Mouse (Mus musculus) erythroblast, adult 5-6 weeks (primary cell): ENCODE data around the gene Capn7. TPM values are rescaled to one million over a fixed set of nuclear protein-coding genes. Genes with fewer than 3 reads are reported as not detected.

Experiments used
- ATAC-seq: replicated peaks from 2 replicates; pipeline ENCODE4 v1.8.0; 2016; ENCODE audit warnings: moderate number of reproducible peaks, mild to moderate bottlenecking, moderate TSS enrichment, inconsistent platforms; ENCODE audit not compliant: poor library complexity, low FRiP score, severe bottlenecking
- total RNA-seq, 2 experiments: library from RNA; stranded (forward) in 1 of 2; stranded (reverse) in 1 of 2; fragments of 150-400 nt in 1 of 2; fragments of 200-764, 138-1000 nt in 1 of 2; gene quantifications; 2 replicates each; pipeline versions ENCODE4 v1.2.3 to v1.2.4; 2015 to 2017; ENCODE audit warnings: low replicate concordance in 2 of 2

Capn7 gene
- total RNA-seq (2015; ENCODE audit: low replicate concordance) (10.0 and 17.3 TPM in 2 replicates), total RNA-seq (2017; ENCODE audit: low replicate concordance) (13.0 and 17.7 TPM in 2 replicates)

DNA sequence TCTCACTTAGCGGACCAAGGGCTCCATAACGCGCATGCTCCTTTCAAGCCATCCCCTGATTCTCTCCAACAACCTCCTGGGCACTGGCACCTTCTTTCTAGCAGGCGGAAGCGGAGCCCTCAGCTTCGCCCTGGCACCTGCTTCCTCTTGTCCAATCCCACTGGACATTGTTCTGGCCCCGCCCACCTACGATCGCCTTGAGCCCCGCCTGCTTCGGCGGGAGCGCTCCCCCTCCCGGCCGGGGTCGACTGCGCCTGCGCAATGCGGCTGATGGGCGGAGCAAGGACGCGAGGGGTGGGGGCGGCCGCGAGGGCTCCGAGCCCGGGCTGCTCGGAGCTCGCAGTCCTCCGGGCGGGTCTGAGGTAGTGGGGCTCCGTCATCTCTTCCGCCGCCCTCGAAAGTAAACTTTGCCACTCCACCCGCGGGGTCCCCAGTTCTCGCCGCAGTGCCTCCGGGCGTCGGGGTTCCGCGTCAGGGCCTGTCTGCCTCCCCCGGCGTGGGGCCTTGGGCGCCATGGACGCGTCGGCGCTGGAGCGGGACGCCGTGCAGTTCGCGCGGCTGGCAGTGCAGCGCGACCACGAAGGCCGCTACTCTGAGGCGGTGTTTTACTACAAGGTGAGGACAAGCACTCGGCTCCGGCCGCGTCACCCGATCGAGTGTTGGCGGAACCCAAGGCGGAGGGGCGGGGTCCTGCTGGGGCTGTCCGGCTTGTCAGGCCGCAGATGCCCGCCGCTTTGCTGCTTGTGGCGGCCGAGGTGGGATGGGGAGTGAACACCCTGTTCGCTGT, at the start of gene Capn7:
Gene Capn7 (plus strand): TSS at position 270 of the 787 bp plus-strand sequence.
- peak; percentile 98 for ATAC-seq

DNA sequence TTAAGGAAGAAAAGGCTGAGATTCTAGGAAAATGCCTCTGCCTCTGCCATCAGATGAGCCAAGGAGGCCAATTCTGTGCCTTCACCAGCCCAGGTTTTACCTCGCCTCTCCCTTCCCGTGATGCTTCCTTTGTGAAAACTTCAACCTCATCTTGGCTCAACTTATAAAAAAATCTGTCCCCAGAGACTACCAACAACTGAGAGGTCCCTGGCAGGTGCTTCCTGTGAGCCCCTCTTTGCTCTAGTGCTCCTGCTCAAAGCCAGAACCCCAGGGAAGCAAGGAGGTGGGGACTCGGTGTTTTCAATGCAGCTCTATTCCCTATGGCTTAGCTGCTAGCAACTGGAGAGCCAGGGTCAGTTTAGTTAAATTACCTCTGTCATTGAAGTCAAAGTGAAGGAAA, 23.2 kb upstream of the Capn7 start:
- no peak for ATAC-seq

DNA sequence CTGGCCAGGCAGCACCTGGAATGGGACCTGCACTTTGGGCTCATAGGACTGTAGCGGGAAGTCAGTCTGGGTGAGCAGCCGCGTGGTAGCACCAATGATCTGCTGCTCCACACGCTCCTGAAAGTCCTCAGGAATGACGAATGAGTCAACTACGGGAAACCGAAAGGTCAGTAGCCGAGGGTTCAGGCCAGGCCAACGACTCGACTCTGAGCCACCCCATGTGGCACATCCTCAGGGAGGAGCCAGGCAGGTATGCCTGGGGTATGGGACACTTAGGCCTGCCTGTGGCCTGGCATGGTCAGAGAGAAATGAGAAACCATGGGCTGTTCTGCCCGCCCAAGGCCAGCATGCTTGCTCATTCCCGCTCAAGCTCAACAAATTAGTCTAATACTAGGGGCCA, 19.8 kb upstream of the Capn7 start:
- ATAC-seq, result no peak

DNA sequence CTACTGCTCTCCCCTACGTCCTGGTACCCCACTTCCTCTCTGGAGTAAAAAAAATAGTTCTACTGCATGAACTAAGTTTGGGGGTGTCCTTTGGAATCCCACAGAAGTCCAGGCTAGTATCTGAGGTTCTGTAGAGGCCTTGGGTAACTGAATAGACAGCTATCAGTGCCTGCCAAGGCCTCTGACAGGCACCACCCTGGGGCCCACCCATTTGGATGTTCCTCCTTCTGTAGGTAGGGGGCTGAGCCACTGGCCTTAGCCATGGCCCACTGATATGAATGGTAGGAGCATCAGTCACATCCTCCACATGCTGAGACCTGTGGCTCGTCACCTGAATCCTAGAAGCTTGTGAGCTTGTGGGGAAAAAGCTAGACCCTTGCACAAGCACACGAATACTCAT, 18.7 kb upstream of the Capn7 start:
- ATAC-seq, result no peak

DNA sequence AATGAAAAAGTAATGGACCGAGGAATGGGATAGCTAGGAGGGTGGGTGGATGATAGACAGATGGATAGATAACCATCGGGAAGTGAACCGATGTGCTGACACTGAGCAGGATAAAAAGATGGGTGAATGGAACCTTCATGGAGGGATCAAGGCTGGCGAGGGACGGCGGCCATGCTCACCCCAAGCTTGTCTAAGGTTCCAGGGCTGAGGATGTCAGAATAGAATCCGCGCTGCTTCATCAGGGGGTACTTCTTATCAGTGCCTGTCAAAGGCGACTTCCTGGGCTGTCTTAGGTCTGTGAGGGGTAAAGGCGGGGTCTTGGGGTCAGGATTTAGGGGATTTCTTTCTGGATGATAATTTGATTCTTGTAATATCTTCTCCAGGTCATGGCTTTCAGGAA, 16.9 kb upstream of the Capn7 start:
- no peak for ATAC-seq

DNA sequence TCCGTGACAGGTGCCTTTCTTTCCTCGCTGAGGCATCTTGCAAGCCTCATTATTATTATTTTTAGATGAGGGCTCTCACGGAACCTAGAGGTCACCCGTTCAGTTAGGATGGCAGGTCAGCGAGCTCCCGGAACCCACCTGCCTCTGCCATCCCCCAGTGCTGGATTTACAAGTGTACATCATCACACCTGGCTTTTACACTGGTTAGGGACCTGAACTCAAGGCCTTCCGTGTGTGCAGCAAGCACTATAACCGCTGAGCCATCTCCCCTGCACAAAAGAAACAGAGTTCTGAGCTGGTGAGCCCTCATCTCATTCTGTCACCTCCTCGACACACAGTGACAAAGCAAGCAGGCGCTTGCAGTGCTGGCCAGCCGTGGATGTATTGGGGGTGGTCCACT, 15.3 kb upstream of the Capn7 start:
- ATAC-seq, result no peak

DNA sequence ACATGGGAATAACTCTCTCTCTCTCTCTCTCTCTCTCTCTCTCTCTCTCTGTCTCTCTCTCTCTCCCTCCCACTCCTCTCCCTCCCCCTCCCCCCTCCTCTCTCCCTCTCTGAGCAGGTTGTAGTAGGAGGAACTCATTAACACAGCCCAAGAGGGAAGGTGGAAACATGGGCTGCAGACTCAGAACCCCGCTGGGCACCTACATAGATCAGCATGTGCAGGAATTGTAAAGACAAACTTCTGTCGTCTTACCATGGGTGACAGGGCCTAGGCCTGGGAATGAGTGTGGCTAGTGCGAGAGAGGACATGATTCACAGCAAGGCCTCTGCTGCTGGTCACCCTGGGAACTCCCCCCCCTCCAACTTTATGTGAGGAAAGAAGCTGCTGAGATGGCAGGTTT, 14.2 kb upstream of the Capn7 start:
- no peak for ATAC-seq

DNA sequence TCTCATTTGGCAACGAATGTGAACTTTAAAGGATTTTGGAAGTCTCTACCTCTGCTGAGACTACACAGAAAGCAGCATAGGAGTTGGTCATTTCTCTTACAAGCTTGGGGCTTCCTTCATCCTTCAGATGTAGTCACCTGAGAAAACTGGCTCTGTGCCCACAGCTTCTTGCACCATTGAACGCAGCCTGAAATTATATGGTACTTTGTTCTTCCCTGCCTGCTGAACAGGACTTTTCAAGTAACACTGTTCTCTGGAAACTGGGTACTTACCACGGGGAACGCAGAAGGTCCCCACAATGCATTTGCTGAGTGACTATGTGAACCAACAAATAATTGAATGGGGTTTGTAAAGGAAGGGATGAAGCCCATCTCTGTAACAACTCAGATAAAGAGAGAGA, 13.2 kb upstream of the Capn7 start:
- ATAC-seq, result no peak

DNA sequence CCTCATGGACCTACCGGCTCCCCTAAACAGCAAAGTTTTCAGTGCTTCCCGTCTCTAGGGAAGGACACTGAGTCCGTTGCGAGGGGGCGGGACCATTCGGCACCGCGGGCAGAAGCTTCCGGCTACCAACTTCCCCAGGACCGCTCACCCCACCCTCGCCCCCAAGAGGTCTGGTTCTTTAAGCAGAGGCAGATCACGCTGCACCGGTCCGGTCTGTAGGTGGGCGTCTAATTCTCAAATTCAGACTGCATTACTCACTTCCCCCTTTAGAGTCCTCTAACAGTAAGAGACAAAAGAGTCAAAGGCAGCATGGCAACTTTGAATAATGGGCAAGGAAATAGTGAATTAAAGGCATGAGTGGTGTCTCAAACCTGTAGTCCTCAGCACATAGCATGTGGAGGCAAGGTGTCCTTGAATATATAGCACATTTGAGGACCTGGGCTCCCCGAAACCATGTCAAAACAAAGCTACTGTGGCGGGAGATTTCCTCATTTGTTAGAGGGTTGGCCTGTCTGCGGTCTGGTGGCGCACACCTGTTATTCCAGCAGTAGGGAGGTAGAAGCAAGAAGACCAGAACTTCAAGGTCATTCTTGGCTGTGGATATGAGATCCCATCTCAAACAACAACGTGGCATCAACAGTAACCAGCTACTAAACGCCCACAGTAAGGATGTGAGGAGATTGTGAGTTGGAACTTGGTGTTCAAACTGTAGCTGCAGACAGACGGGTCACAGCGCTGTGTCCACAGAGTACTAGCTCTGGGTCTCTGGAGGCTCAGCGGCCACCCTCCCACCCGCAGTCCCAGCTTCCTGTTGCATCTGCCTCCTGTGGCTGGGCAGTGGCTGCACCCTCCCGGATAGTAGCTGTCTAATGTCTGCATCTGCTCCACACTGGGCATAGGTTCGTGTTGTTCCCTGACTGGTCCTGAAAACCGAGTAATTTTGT, 12.3 kb upstream of the Capn7 start, which contains the start of gene Dnah1:
Gene Dnah1 (minus strand): TSS at position 48 of the 944 bp plus-strand sequence.
- ATAC-seq, result peak; percentile 61

DNA sequence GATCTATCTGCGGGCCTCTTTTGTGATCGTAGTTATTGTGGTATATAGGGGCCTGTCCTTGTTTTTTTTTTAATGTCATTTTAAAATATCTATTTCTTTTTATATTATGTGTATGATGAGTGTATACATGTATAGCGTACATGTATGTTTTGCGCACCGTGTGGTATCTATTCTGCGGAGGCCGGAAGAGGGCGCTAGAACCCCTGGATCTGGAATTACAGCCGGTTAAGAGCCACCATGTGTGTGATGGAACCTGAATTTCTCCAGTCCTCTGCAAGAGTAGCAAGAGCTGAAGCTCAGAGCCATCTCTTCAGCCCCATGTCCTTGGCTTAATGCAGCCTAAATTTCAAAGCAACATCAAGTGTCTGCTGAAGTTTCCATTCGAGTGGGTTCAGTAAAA, 11.6 kb upstream of the Capn7 start:
- ATAC-seq, result 0 out of 2 replicates have a peak, but pooled peaks have one; percentile 59

DNA sequence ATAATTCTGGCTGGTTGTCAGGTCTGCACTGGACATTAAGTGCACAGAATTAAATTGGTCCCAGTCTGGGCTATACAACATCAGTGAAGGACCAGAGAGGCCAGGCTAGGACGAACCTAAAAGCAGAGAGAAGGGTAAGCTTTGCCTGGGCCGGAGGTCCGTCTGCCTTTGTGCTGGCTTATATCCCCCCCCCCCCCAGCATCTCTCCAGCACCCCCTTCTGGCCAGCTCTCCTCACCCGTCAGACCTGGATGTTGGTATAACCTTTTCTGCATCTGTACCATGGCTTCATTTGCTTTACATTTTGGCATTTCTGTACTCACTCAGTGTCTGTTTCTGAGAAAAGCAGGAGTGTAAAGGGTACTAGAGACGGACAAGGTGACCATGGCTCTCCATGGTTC, 10.9 kb upstream of the Capn7 start:
- no peak for ATAC-seq

DNA sequence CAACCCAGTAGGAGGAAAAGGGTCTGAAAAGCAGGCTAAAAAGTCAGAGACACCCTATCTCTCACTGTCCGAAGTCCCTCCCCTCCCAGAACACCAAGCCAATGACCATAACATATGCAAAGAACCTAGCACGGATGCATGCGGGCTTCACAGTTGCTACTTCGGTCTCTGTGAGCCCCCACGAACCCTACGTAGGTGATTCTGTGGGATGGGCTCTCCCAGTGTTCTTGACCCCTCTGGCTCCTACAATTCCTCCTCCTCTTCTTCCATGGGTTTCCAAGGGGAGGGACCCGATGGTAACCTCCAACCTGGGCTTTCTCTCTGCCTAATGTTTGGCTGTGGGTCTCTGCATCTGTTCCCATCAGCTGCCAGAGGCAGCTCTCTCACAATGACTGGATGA, 9.7 kb upstream of the Capn7 start:
- no peak for ATAC-seq

DNA sequence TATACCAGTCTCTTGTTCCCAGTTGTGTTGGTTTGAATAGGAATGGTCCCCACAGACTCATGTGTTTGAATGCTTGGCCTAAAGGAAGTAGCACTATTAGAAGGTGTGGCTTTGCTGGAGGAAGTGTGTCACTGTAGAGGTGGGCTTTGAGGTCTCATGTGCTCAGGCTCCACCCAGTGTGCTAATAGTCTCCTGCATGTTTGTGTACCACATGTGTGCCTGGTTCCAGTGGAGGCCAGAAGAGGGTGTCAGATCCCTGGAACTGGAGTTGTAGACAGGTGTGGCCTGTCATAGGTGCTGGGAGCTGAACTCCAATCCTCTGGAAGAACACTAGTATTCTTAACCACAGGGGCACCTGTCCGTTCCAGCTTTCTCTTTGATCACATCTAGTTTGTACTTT, 9.2 kb upstream of the Capn7 start:
- no peak for ATAC-seq

DNA sequence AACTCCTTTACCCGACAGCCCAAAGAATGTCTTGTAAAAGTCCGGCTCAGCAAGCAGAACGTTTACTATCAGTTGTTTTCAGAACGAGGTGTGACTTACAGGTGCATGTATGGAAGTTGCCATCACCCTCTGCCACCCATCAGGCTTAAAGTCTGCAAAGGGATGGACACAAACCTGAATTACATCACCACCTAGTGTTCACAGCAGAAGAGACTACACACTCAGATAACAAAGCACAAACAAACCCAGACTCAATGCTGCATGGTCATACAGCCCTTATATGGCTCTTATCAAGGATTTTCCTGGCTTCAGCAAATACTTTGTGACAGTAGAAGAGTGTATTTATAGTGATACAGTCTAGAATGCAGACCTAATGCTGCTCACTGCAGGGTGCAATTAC, 8.8 kb upstream of the Capn7 start:
- ATAC-seq, result no peak

DNA sequence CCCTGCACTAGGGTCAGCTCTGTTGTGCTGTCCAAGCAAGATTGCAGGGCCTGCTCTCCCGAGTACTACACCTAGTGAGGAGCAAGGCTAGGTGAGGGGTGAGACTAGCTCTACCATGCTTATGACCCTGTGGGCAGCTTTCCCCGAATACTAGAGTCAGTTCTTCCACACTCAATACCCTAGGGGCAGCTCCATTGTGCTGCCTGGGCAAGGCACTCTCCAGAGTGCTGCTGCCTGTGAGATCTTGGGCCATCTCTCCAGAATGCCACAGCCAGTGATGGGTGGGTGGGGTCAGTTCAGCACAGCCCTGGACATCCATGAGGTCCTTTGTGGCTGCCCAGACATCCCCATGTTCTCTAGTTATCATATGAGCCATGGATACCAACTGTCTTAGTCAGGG, 6.7 kb upstream of the Capn7 start:
- peak; percentile 34; the same call in 1 of the 2 replicates for ATAC-seq

DNA sequence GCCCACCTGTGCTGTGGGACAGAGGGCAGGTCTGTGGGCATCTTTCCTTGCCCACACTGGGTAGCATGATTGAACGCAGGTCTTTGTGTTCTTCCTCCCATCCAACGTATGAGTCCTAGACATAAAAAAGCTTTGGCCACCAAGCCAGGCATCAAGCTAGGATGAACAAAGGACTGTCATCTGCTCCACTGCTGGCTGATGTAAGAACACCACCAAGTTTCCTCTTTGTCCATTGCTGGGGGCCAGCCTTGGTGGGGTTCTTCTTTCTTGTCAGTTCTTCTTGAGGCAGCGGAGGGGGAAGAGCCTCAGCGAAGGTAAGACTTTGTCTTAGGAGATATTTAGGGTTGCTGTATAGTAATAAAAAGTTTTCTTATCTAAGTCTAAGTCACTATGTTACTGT, 5.5 kb upstream of the Capn7 start:
- no peak for ATAC-seq

DNA sequence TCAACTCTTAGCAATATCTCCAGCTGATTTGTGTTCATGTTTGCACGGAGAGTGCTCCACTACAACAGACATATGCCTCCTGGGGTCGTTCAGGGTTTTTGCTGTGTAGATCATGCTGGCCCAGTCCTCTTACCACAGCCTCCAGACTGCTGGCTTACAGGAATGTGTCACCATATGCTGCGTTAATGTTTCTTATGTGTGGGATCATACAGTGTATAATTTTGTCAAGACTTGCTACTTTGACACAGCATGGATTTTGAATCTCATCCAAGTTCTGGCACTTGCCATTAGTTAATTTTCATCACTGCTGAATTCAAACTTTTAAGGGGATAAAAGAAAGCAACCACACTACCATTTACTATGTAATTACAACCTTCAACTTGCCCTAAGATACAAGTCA, 673 bp upstream of the Capn7 start:
- ATAC-seq, result no peak

DNA sequence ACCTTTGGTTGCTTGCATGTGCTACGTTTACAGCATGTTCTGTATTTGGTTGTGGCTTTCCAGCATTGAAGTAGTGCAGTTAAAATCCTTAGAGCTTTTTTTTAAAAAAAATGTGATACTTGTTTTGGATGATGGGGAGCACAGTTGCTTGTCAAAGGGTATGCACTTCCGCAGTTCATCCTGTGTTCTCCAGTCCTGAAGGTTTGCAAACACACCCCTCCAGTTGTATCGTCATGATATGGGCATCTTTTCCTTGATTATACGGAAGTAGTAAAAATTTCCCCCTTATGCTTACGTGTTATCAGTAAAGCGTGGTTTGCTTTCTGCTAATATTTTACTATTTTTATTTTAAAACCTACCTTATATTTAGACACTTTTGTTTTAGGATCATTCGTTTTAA, 968 bp downstream of the Capn7 start:
- no peak for ATAC-seq

DNA sequence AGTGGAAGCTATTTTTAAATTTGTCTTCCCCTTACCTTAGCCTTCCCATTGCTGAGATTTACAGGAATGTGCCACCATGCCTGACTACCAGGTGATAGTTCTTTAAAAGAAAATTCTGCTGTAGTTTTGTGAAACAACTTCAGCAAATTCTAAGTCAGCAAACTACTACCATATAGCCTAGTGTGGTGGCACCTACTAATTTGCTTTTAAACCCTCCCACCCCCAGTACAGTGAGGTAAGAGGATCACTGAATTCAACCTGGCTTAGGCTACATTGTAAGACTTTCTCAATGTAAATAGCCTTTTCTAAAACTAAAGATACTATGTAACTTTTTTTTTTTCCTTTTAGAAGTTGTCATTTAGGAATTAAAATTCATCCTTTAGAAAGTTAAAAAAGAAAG, 1.5 kb downstream of the Capn7 start:
- no peak for ATAC-seq

DNA sequence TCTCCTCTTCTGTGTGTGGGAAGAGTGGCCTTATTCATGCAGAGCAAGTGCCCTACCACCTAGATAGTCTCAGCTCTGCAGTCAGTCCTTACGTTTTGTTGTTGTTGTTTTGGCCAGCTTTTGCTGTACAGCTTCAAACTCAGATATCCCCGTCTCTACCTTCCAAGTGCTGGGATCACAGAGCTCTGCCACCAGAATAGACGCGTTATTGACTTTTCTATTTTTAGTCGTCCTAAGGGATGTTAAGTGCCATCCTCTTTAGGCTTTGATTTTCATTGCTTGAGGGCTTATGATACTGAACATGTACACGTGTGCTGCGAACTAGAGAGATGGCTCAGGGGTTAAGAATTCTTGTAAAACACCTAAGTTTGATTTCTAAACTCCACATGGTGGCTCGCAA, 6.8 kb downstream of the Capn7 start:
- ATAC-seq, result no peak

DNA sequence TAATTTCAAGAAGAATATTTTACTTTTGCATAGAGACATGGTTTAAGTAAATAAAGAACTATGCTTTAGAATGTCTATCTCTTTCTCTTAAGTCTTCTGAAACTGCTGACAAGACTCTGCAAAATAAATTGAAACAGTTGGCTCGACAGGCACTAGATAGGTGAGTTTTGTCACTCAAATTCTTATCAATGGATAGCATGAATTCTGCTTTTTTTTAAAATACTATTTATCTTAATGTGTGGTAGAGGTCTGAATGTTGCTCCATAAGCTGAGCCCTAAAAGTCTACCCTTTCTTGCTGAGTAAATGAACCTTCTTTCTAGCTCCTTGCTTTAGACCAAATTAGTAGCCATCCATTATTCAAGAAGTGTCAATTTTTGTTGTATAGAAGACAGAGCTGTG, 8.9 kb downstream of the Capn7 start:
- no peak for ATAC-seq
